Mouse (Mus musculus): ENCODE data around the gene Zbed5. TPM values are rescaled to one million over a fixed set of nuclear protein-coding genes. Genes with fewer than 3 reads are reported as not detected.

Gene Zbed5
- polyA plus RNA-seq, 1 experiment, result 1.5 TPM

DNA sequence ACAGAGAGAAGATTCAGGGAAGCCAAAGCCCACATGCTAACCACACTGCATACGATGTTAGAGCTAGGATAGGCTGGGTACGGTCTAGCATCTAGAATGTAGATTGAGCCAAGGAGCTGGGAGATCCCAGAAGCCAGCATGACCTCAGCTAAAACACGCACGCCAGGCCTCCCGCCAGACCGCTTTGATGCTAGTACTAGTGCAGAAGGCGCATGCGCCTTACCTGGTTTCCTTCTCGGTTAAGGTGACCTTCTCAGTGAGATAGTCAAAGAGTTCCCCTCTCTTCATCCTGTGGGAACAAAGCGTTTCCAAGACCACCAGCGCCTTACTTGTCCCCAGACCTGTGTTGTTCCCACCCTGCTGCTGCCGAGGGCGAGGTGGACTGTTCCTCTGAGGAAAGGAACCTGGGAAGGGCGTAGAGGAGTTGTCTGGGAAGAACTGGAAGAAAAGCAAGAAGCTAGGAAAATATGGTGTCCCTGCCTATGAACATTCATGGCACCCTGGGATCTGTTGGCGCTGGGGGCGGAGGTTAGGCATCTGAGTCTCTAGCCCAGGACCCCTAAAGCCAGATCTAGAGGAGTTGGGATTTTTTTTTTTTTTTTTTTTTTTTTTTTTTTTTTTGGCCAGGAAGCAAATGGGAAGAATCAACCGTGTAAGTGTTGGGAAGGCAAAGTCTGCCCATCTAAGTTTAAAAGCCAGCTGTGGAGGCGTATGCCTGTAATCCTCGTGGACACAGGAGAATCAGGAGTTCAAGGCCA lies 26.1 kb upstream of the Zbed5 start:
- Histone ChIP-seq H3K27ac (ENCODE audit: control insufficient read depth, insufficient read depth, low read depth, low read length, poor library complexity) (no peak overlapping the region), H3K4me1 (ENCODE audit: control insufficient read depth, insufficient read depth, low read length) (no peaks in the 10 kb centered on the region), H3K4me3 (replicated peaks; ENCODE audit: control insufficient read depth, low read depth, low read length) (no peak overlapping the region)
- 85% methylated on average over 19 of the region's 19 CpGs for WGBS
- TF ChIP-seq POLR2A (IDR thresholded peaks at IDR 0.05; ENCODE audit: borderline replicate concordance, control insufficient read depth, low read depth, low read length) (no peak), CTCF (IDR thresholded peaks at IDR 0.05; ENCODE audit: control insufficient read depth, insufficient read depth, low read length) (no peak)

DNA sequence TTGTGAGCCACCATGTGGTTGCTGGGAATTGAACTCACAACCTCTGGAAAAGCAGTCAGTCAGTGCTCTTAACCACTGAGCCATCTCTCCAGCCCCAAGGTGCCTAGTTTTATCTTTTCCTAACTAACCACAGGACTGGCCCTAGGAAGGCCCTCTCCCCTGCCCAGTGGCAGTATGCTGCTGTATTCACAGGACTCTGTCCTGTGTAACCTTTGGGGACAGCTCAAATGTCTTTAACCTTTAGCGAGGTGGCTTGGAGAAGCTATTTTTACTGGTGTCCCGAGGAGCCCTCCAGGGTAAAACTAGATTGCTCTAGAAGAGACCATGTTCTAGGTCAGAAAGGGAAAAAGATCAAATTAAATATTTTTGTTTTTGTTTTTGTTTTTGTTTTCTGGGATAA lies 24.3 kb upstream of the Zbed5 start:
- H3K4me1 ChIP-seq (ENCODE audit: control insufficient read depth, insufficient read depth, low read length), result no peaks in the 10 kb centered on the region
- H3K4me3 ChIP-seq (replicated peaks; ENCODE audit: control insufficient read depth, low read depth, low read length), result no peak overlapping the region
- 83% methylated on average over 2 of the region's 2 CpGs for WGBS
- TF ChIP-seq POLR2A (IDR thresholded peaks at IDR 0.05; ENCODE audit: borderline replicate concordance, control insufficient read depth, low read depth, low read length) (no peak), CTCF (IDR thresholded peaks at IDR 0.05; ENCODE audit: control insufficient read depth, insufficient read depth, low read length) (no peak)
- no peak overlapping the region for H3K27ac ChIP-seq (ENCODE audit: control insufficient read depth, insufficient read depth, low read depth, low read length, poor library complexity)

DNA sequence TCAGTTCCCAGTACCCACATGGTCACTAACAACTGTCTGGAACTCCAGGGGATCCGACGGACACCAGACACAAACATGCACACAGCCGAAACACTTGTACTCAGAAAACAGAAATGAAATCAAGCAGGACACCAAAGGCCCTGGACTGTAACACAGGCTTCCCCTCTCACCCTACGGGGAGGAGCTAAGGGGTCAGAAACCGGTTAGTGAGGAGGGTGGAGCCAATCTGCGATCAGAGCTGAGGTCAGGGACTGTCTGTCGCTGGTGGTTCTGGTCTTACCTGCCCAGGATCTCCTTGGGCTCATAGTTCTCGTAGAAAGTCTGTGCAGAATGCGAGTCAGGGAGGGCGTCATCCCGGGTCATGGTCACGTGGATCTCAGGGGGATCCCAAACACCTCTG lies 21.6 kb upstream of the Zbed5 start:
- 78% methylated on average over 12 of the region's 12 CpGs for WGBS
- no peaks in the 10 kb centered on the region for H3K4me1 ChIP-seq (ENCODE audit: control insufficient read depth, insufficient read depth, low read length)
- TF ChIP-seq CTCF (IDR thresholded peaks at IDR 0.05; ENCODE audit: control insufficient read depth, insufficient read depth, low read length) (no peak), POLR2A (IDR thresholded peaks at IDR 0.05; ENCODE audit: borderline replicate concordance, control insufficient read depth, low read depth, low read length) (no peak)
- no peak overlapping the region for H3K4me3 ChIP-seq (replicated peaks; ENCODE audit: control insufficient read depth, low read depth, low read length)
- no peak overlapping the region for H3K27ac ChIP-seq (ENCODE audit: control insufficient read depth, insufficient read depth, low read depth, low read length, poor library complexity)

DNA sequence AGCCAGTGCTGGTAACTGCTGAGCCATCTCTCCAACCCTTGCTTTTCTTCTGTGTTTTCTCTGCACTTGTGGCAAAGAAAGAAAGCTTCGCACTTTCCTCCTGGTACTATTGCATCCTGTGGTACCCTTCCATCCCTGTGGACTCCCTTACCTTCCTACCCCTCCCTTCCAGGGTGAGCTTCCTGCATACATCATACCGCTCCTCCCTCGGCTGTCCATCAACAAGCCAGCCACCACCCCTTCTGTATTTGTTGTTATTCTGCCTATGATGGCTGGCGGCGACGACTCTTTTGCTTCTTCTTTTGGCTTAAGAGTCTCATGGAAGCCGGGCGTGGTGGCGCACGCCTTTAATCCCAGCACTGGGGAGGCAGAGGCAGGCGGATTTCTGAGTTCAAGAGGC lies 20.4 kb upstream of the Zbed5 start:
- TF ChIP-seq POLR2A (IDR thresholded peaks at IDR 0.05; ENCODE audit: borderline replicate concordance, control insufficient read depth, low read depth, low read length) (no peak), CTCF (IDR thresholded peaks at IDR 0.05; ENCODE audit: control insufficient read depth, insufficient read depth, low read length) (no peak)
- Histone ChIP-seq H3K4me1 (ENCODE audit: control insufficient read depth, insufficient read depth, low read length) (no peaks in the 10 kb centered on the region), H3K4me3 (replicated peaks; ENCODE audit: control insufficient read depth, low read depth, low read length) (no peak overlapping the region), H3K27ac (ENCODE audit: control insufficient read depth, insufficient read depth, low read depth, low read length, poor library complexity) (no peak overlapping the region)
- 74% methylated on average over 11 of the region's 11 CpGs for WGBS

DNA sequence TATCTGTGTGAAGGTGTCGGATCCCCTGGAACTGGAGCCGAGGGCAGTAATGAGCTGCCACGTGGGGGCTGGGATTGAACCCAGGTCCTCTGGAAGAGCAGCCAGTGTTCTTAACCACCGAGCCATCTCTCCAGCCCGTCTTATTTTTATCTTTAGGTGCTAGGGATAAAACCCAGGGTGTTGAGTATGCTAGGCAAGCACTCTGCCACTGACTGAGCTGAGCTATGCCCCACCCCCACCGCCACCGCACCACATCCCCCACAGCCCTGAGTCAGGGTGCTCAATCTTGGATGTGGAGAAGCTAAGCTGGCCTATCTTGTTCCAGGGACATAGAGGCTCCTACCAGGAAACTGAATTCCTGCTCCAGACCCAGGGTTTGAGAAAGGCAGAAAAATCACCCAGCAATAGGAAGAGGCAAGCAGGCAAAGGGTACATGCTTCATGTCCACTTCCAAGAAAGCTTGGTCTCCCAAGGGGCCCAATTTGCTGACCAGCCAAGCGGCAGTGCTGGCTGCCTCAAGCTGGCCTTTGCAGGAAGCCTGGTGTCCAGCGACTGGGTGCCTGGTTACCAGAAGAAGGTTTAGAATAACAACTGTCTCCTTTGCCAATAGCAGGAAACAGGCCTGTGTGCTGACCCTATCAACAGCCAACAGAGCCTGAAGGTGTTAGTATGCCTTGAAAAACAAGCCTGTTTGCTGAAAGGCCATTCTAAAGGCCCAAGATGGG lies 17.6 kb upstream of the Zbed5 start:
- WGBS, result 76% methylated on average over 9 of the region's 9 CpGs
- no peak overlapping the region for H3K4me3 ChIP-seq (replicated peaks; ENCODE audit: control insufficient read depth, low read depth, low read length)
- H3K27ac ChIP-seq (ENCODE audit: control insufficient read depth, insufficient read depth, low read depth, low read length, poor library complexity), result no peak overlapping the region
- H3K4me1 ChIP-seq (ENCODE audit: control insufficient read depth, insufficient read depth, low read length), result no peaks in the 10 kb centered on the region
- TF ChIP-seq CTCF (IDR thresholded peaks at IDR 0.05; ENCODE audit: control insufficient read depth, insufficient read depth, low read length), result no peak
- TF ChIP-seq POLR2A (IDR thresholded peaks at IDR 0.05; ENCODE audit: borderline replicate concordance, control insufficient read depth, low read depth, low read length), result no peak

DNA sequence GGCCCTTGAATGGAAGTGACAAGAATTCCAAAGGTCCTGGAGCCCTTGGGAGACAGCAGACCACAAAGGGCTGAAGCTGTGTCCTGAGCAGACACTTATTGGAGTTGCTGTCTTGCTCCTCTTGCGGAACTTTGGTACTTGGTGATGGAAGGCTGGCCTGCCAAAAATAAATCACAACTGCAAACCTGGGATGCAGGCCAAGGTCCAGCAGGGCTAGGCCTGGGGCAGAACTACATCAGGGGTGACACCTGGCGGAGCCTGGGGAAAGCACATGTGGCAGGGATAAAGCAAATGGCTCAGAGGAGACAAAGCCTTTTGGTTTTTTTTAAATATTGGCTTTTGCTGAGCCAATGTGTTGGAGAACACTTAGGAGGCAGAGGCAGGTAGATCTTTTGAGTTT lies 16.6 kb upstream of the Zbed5 start:
- H3K4me3 ChIP-seq (replicated peaks; ENCODE audit: control insufficient read depth, low read depth, low read length), result no peak overlapping the region
- no peak overlapping the region for H3K27ac ChIP-seq (ENCODE audit: control insufficient read depth, insufficient read depth, low read depth, low read length, poor library complexity)
- 76% methylated on average over 2 of the region's 2 CpGs for WGBS
- no peaks in the 10 kb centered on the region for H3K4me1 ChIP-seq (ENCODE audit: control insufficient read depth, insufficient read depth, low read length)
- TF ChIP-seq CTCF (IDR thresholded peaks at IDR 0.05; ENCODE audit: control insufficient read depth, insufficient read depth, low read length) (0 out of 2 replicates have a peak, but pooled peaks have one; percentile 12), POLR2A (IDR thresholded peaks at IDR 0.05; ENCODE audit: borderline replicate concordance, control insufficient read depth, low read depth, low read length) (no peak)

DNA sequence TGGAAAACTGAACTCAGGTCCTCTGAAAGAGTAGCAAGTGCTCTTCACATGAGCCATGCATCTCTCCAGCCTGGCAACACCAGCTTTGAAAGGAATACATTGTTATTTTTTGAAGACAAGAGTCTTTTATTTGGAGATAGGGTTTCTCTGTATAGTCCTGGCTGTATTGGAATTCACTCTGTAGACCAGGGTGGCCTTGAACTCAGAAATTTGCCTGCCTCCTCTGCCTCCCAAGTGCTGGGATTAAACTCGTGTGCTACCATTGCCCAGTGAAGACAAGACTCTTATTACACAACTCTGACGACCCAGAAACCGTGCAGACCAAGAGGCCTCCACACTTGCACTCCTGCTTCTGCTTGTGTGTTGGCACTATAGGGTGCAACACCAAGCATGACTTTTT lies 15.6 kb upstream of the Zbed5 start:
- WGBS, result 59% methylated on average over 3 of the region's 3 CpGs
- H3K4me1 ChIP-seq (ENCODE audit: control insufficient read depth, insufficient read depth, low read length), result no peaks in the 10 kb centered on the region
- no peak overlapping the region for H3K27ac ChIP-seq (ENCODE audit: control insufficient read depth, insufficient read depth, low read depth, low read length, poor library complexity)
- TF ChIP-seq CTCF (IDR thresholded peaks at IDR 0.05; ENCODE audit: control insufficient read depth, insufficient read depth, low read length) (no peak), POLR2A (IDR thresholded peaks at IDR 0.05; ENCODE audit: borderline replicate concordance, control insufficient read depth, low read depth, low read length) (no peak)
- no peak overlapping the region for H3K4me3 ChIP-seq (replicated peaks; ENCODE audit: control insufficient read depth, low read depth, low read length)

DNA sequence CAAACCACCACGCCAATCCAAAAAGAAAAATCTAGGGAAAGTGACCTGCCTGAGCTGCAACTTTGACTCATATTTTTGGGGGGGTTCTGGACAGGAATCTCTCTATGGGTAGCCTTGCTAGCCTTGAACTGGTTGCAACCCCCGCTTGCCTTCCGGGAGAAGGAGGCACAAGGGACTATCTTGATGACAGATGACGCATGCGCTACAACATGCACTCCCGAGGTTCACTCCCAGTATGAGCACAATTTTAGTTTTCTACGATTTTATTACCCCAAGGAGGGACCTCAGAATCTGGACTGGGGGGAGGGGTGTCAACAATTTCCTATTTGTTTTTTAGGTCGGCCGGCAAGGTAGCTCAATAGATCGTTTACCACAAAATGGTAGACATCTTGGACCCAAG lies 9.3 kb upstream of the Zbed5 start:
- Histone ChIP-seq H3K4me3 (replicated peaks; ENCODE audit: control insufficient read depth, low read depth, low read length) (peak overlapping the region; percentile 72), H3K4me1 (ENCODE audit: control insufficient read depth, insufficient read depth, low read length) (peaks cover 1% of the 10 kb centered on the region; the same call in 1 of the 2 replicates), H3K27ac (ENCODE audit: control insufficient read depth, insufficient read depth, low read depth, low read length, poor library complexity) (no peak overlapping the region)
- TF ChIP-seq CTCF (IDR thresholded peaks at IDR 0.05; ENCODE audit: control insufficient read depth, insufficient read depth, low read length) (no peak), POLR2A (IDR thresholded peaks at IDR 0.05; ENCODE audit: borderline replicate concordance, control insufficient read depth, low read depth, low read length) (no peak)
- WGBS, result 29% methylated on average over 10 of the region's 10 CpGs
